ENCODE assay signal across 8 mouse cellular contexts in genomic region chr5:110176362-110177020, GRCm38 (mm10). TPM values are rescaled to one million over a fixed set of nuclear protein-coding genes. Genes with fewer than 3 reads are reported as not detected.
DNase-seq lines count a peak whose midpoint lies in the region; ATAC-seq lines count a peak whose summit lies in the region.

Gene Golga3, plus strand, starts transcription at chr5:110176701.

- peak; percentile 83 for DNase-seq in WW6 (ENCODE audit: low read depth, low spot score)
- peak; percentile 77 to 90 for DNase-seq in cerebellum, postnatal 4 days (ENCODE audit: low spot score in 2 of 2)
- peak; percentile 93 for DNase-seq in gastrocnemius, adult 18-20 months (ENCODE audit: low spot score)
- peak; percentile 83 to 91 for DNase-seq in left cerebral cortex, adult 18-20 months (ENCODE audit: low spot score in 2 of 2)
- DNase-seq in right cerebral cortex, adult 18-20 months = peak; percentile 93
- DNase-seq in urinary bladder, postnatal 10 days (ENCODE audit: low spot score) = peak; percentile 64

- WGBS in hindbrain, embryonic 16.5 days = under 1% methylated on average over 41 of the region's 41 CpGs
- under 1% methylated on average over 40 of the region's 41 CpGs for WGBS in macrophage (ENCODE audit: missing documents)

- H3K27ac ChIP-seq in hindbrain, embryonic 16.5 days (ENCODE audit: low read depth, low read length) = peak within 1 kb of the TSS; percentile 79
- peak within 1 kb of the TSS; percentile 76 for H3K27ac ChIP-seq in macrophage

- H3K9ac ChIP-seq in hindbrain, embryonic 16.5 days (ENCODE audit: low read depth, low read length) = peak within 1 kb of the TSS; percentile 86

- H3K4me2 ChIP-seq in hindbrain, embryonic 16.5 days (ENCODE audit: low read length) = peak within 1 kb of the TSS; percentile 79

- H3K27me3 ChIP-seq in hindbrain, embryonic 16.5 days (replicated peaks; ENCODE audit: control insufficient read depth, insufficient read depth, low read length) = no peaks in the 10 kb centered on the region

- peaks cover 6% of the 10 kb centered on the region for H3K36me3 ChIP-seq in hindbrain, embryonic 16.5 days (ENCODE audit: control insufficient read depth, insufficient read depth, low read length)
- H3K36me3 ChIP-seq in macrophage (ENCODE audit: inconsistent target) = peaks cover 8% of the 10 kb centered on the region; the same call in 1 of the 2 replicates

- H3K9me3 ChIP-seq in hindbrain, embryonic 16.5 days (ENCODE audit: control insufficient read depth, low read length) = no peaks in the 10 kb centered on the region

- H3K4me1 ChIP-seq in hindbrain, embryonic 16.5 days (ENCODE audit: control insufficient read depth, insufficient read depth, low read depth, low read length) = peaks cover 15% of the 10 kb centered on the region

- H3K79me2 ChIP-seq in macrophage (ENCODE audit: inconsistent target) = peaks cover 49% of the 10 kb centered on the region

- H3K4me3 ChIP-seq in hindbrain, embryonic 16.5 days (ENCODE audit: low read length) = peak within 1 kb of the TSS; percentile 95
- peak within 1 kb of the TSS; percentile 96 for H3K4me3 ChIP-seq in macrophage (ENCODE audit: inconsistent target)

- ATAC-seq in hindbrain, embryonic 16.5 days = peak; percentile 99

RNA-seq across cellular contexts. Expression of gene Golga3, which starts in this region (rescaled TPM):
- 10 to 100 TPM; 39.6 to 46.1 TPM for total RNA-seq in gastrocnemius, adult 18-20 months (2021)
- polyA plus RNA-seq in hindbrain, embryonic 16.5 days (2015; fragmentation: Nextera tagmentation; extraction: Ambion mirVana) = 20.1 and 21.6 TPM in 2 replicates
- 10 to 100 TPM; 47.1 to 47.5 TPM for total RNA-seq in left cerebral cortex, adult 18-20 months (2021)
- 100 to 1,000 TPM in 13 of 26 experiments, 10 to 100 TPM in 13; 23.3 to 209 (median 102) TPM for total RNA-seq in macrophage (2018; cell fraction: chromatin; rRNA removed)
- 10 to 100 TPM; 26.8 to 71.0 (median 38.8) TPM for total RNA-seq in macrophage (2018; cell fraction: cytosol; rRNA removed)
- total RNA-seq in macrophage (2018; cell fraction: nucleus; rRNA removed) = 100 to 1,000 TPM in 3 of 26 experiments, 10 to 100 TPM in 23; 28.6 to 139 (median 72.1) TPM
- polyA plus RNA-seq in macrophage (2018) = 22.1 to 29.2 TPM (median 23.3 TPM) in 3 replicates

Comparison
In these comparisons a context has a peak if more than half of its experiments do, and no peak if none do; other contexts are left out.
1. Peak in every context shown above with its lines: DNase-seq, ATAC-seq, H3K4me3 ChIP-seq and H3K27ac ChIP-seq.